ENCODE assay signal across 8 mouse cellular contexts in the genomic region with DNA sequence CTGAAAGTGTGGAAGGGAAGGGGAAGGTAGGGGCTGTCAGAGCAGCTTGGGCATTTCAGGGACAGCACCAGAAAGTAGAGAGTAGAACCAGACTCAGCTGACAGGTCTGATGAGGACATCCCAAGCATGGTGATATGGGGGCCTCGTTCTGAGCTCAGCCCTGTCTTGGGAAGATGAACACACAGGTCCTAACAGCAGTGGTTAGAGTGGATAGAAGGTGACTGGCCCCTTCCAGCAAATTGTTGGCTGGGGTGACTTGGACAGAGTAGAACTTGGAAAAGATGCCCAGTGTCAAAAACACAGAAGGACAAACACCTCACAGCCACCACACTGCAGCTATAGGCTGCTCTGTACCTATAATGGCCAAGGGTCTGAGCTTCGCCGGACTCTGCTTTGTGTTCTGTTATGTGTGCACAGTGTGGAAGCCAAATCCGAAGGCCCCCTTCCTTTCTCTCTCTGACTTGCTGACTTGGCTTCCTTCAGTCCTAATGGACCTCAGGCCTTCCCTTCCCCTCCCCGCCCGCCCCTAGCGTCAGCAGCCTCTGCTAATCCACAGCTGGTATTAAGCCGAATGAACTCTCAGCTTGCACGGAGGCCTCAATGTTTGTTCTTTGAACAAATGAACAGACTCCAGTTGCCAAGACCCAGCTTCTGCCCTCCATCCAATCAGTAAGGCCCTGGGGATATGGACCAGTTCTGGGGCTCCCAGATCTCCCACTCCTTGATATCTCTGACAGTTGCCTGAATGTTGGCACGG. TPM values are rescaled to one million over a fixed set of nuclear protein-coding genes. Genes with fewer than 3 reads are reported as not detected.
DNase-seq lines count a peak whose midpoint lies in the region; ATAC-seq lines count a peak whose summit lies in the region.

No protein-coding gene starts in this region.

- no peak overlapping the region for H3K4me3 ChIP-seq in kidney, embryonic 14.5 days (ENCODE audit: low read length)
- no peak overlapping the region for H3K4me3 ChIP-seq in embryonic facial prominence, embryonic 12.5 days
- no peak overlapping the region for H3K4me3 ChIP-seq in hindbrain, embryonic 15.5 days
- no peak overlapping the region for H3K4me3 ChIP-seq in neural tube, embryonic 12.5 days

- no peaks in the 10 kb centered on the region for H3K9me3 ChIP-seq in kidney, embryonic 14.5 days (ENCODE audit: control insufficient read depth, low read length)
- no peaks in the 10 kb centered on the region for H3K9me3 ChIP-seq in embryonic facial prominence, embryonic 12.5 days
- no peaks in the 10 kb centered on the region for H3K9me3 ChIP-seq in hindbrain, embryonic 15.5 days
- no peaks in the 10 kb centered on the region for H3K9me3 ChIP-seq in neural tube, embryonic 12.5 days

- H3K4me2 ChIP-seq in kidney, embryonic 14.5 days (replicated peaks; ENCODE audit: low read depth, low read length) = no peak overlapping the region
- no peak overlapping the region for H3K4me2 ChIP-seq in embryonic facial prominence, embryonic 12.5 days (replicated peaks)
- H3K4me2 ChIP-seq in hindbrain, embryonic 15.5 days = no peak overlapping the region
- H3K4me2 ChIP-seq in neural tube, embryonic 12.5 days (replicated peaks) = 0 out of 2 replicates have a peak overlapping the region, but pooled peaks have one; percentile 6

- no peak overlapping the region for H3K9ac ChIP-seq in kidney, embryonic 14.5 days (ENCODE audit: low read depth, low read length)
- no peak overlapping the region for H3K9ac ChIP-seq in embryonic facial prominence, embryonic 12.5 days
- H3K9ac ChIP-seq in hindbrain, embryonic 15.5 days = no peak overlapping the region
- no peak overlapping the region for H3K9ac ChIP-seq in neural tube, embryonic 12.5 days

- 43% methylated on average over 10 of the region's 10 CpGs for WGBS in kidney, embryonic 14.5 days
- 33% methylated on average over 10 of the region's 10 CpGs for WGBS in embryonic facial prominence, embryonic 12.5 days
- 31% methylated on average over 10 of the region's 10 CpGs for WGBS in hindbrain, embryonic 15.5 days
- WGBS in neural tube, embryonic 12.5 days = 41% methylated on average over 10 of the region's 10 CpGs

- H3K27ac ChIP-seq in kidney, embryonic 14.5 days (ENCODE audit: low read depth, low read length) = peak overlapping the region; percentile 2; the same call in 1 of the 2 replicates
- H3K27ac ChIP-seq in embryonic facial prominence, embryonic 12.5 days = peak overlapping the region; percentile 65; the same call in 1 of the 2 replicates
- peak overlapping the region; percentile 9; the same call in 1 of the 2 replicates for H3K27ac ChIP-seq in hindbrain, embryonic 15.5 days (replicated peaks)
- no peak overlapping the region for H3K27ac ChIP-seq in neural tube, embryonic 12.5 days

- no peak for DNase-seq in kidney, adult 8-10 months
- no peak for DNase-seq in adrenal gland, postnatal 36 days
- DNase-seq in urinary bladder, postnatal 4 days (ENCODE audit: low spot score in 2 of 2) = no peak
- no peak for DNase-seq in spleen, postnatal 10 days (ENCODE audit: low spot score in 2 of 2)

- H3K27me3 ChIP-seq in kidney, embryonic 14.5 days (ENCODE audit: control insufficient read depth, insufficient read depth, low read length) = no peaks in the 10 kb centered on the region
- no peaks in the 10 kb centered on the region for H3K27me3 ChIP-seq in embryonic facial prominence, embryonic 12.5 days
- H3K27me3 ChIP-seq in hindbrain, embryonic 15.5 days = no peaks in the 10 kb centered on the region
- no peaks in the 10 kb centered on the region for H3K27me3 ChIP-seq in neural tube, embryonic 12.5 days (replicated peaks)

- no peaks in the 10 kb centered on the region for H3K36me3 ChIP-seq in kidney, embryonic 14.5 days (ENCODE audit: control insufficient read depth, insufficient read depth, low read length)
- H3K36me3 ChIP-seq in embryonic facial prominence, embryonic 12.5 days = no peaks in the 10 kb centered on the region
- no peaks in the 10 kb centered on the region for H3K36me3 ChIP-seq in hindbrain, embryonic 15.5 days
- no peaks in the 10 kb centered on the region for H3K36me3 ChIP-seq in neural tube, embryonic 12.5 days

- H3K4me1 ChIP-seq in kidney, embryonic 14.5 days (ENCODE audit: control insufficient read depth, insufficient read depth, low read length) = peaks cover 6% of the 10 kb centered on the region
- H3K4me1 ChIP-seq in embryonic facial prominence, embryonic 12.5 days = peaks cover 22% of the 10 kb centered on the region
- H3K4me1 ChIP-seq in hindbrain, embryonic 15.5 days (replicated peaks) = peaks cover 12% of the 10 kb centered on the region
- H3K4me1 ChIP-seq in neural tube, embryonic 12.5 days = peaks cover 13% of the 10 kb centered on the region; the same call in 1 of the 2 replicates

- ATAC-seq in kidney, embryonic 14.5 days (ENCODE audit: low FRiP score, low TSS enrichment) = no peak
- no peak for ATAC-seq in embryonic facial prominence, embryonic 12.5 days (ENCODE audit: insufficient number of reproducible peaks, insufficient read depth, low FRiP score, low TSS enrichment)
- no peak for ATAC-seq in hindbrain, embryonic 15.5 days (ENCODE audit: low FRiP score, low read depth)
- ATAC-seq in neural tube, embryonic 12.5 days (ENCODE audit: low FRiP score, low read depth) = no peak

RNA-seq across cellular contexts. Expression of a gene that starts 48.3 kb away (rescaled TPM):
- 9.5 and 13.7 TPM in 2 replicates for polyA plus RNA-seq in kidney, embryonic 14.5 days (2014; fragmentation: Nextera tagmentation; extraction: Ambion mirVana)
- polyA plus RNA-seq in embryonic facial prominence, embryonic 12.5 days (2016; fragmentation: Nextera tagmentation; extraction: Ambion mirVana) = 3.9 and 4.6 TPM in 2 replicates
- polyA plus RNA-seq in hindbrain, embryonic 15.5 days (2015; fragmentation: Nextera tagmentation; extraction: Ambion mirVana) = 4.6 and 5.6 TPM in 2 replicates
- 3.9 and 5.7 TPM in 2 replicates for polyA plus RNA-seq in neural tube, embryonic 12.5 days (2016; fragmentation: Nextera tagmentation; extraction: Ambion mirVana)
- 10 to 100 TPM; 17.3 to 21.1 TPM for total RNA-seq in adrenal gland, postnatal 36 days (2021)
